Mouse (Mus musculus): Measurements from ENCODE around the gene Hs6st3. TPM values are rescaled to one million over a fixed set of nuclear protein-coding genes. Genes with fewer than 3 reads are reported as not detected.

The Hs6st3 gene
- polyA plus RNA-seq, 1 experiment from 2014 or later = 1.4 TPM

DNA sequence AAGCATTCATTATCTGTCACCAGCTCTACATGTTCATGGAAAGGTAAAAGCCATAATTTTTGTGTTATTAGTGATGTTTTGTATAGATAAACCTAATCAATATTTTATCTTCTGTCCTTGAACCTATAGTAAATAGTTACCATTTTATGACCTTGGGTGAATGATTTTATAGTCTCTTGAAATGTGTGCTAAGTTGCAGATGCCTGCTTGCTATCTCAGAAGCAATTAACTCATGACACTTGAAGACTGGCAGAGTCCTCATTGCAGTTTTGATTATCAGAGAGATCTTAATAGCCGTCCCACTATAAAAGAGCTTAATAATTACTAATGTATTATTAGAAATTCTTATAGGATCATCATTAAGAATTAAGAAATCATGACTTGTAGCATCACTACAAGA is 491.0 kb downstream of the Hs6st3 start:
- ATAC-seq (ENCODE audit: insufficient read depth) = no peak

GRCm38 (mm10) chr14:119633090-119633489 is 494.9 kb downstream of the Hs6st3 start:
- ATAC-seq (ENCODE audit: insufficient read depth) = no peak
- Histone ChIP-seq H3K4me2 (no peak overlapping the region), H3K9me3 (ENCODE audit: low read depth, low read length) (no peaks in the 10 kb centered on the region), H3K4me3 (ENCODE audit: low read depth, low read length) (no peak overlapping the region), H3K4me1 (ENCODE audit: insufficient read depth) (no peaks in the 10 kb centered on the region), H3K27ac (ENCODE audit: low read depth) (no peak overlapping the region), H3K36me3 (ENCODE audit: insufficient read depth) (no peaks in the 10 kb centered on the region), H3K9ac (no peak overlapping the region), H3K27me3 (ENCODE audit: insufficient read depth, low read length) (no peaks in the 10 kb centered on the region)
- DNase-seq = no peak
- 69% methylated on average over 3 of the region's 3 CpGs for WGBS
- no peak for TF ChIP-seq CTCF (IDR thresholded peaks at IDR 0.05; ENCODE audit: low read depth)

More for the DNA sequence above, 491.0 kb downstream of the Hs6st3 start:
- H3K27ac ChIP-seq (ENCODE audit: low read depth) = no peak overlapping the region
- H3K4me3 ChIP-seq (ENCODE audit: low read depth, low read length) = no peak overlapping the region
- no peak for TF ChIP-seq CTCF (IDR thresholded peaks at IDR 0.05; ENCODE audit: low read depth)
- 77% methylated on average over 1 of the region's 1 CpGs for WGBS
- H3K4me2 ChIP-seq = no peak overlapping the region
- no peaks in the 10 kb centered on the region for H3K27me3 ChIP-seq (ENCODE audit: insufficient read depth, low read length)
- no peaks in the 10 kb centered on the region for H3K4me1 ChIP-seq (ENCODE audit: insufficient read depth)
- H3K36me3 ChIP-seq (ENCODE audit: insufficient read depth) = no peaks in the 10 kb centered on the region
- H3K9ac ChIP-seq = no peak overlapping the region
- no peak for DNase-seq
- H3K9me3 ChIP-seq (ENCODE audit: low read depth, low read length) = no peaks in the 10 kb centered on the region

DNA sequence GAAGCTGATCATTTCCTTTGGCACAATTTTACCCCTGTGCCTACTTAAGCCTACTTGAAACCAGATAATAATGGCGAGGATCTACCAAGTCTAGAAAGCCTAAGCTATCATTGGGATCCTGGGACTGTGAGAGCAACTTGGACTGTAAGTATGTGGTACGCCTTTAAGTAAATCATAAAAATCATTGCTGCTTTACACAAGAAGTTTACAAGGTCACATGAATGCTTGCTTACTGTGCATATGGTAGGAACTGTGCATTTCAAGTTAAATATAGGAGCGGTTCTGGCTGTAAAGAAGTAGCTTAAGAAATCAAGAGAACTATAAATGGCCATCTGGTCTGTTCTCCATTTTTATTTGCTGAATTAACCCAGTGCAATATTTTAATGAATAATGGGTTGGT is 495.5 kb downstream of the Hs6st3 start:
- no peak for ATAC-seq (ENCODE audit: insufficient read depth)
- 82% methylated on average over 3 of the region's 3 CpGs for WGBS
- TF ChIP-seq CTCF (IDR thresholded peaks at IDR 0.05; ENCODE audit: low read depth) = no peak

DNA sequence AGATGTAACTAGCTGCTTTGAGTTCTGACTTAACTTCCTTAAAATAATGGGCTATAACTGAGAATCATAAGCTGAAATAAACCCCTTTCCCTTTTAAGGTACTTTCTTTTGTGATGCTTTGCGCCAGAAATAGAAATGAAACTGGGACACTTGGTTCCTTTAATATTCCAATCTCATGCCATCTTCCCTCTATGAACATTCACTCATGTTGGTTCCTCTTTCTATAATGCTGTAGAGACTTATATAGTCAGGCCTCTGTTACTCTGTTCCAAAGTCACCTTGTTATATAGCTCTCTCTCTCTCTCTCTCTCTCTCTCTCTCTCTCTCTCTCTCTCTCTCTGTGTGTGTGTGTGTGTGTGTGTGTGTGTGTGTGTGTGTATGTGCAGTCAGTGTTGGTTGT is 504.7 kb downstream of the Hs6st3 start:
- no peaks in the 10 kb centered on the region for H3K36me3 ChIP-seq (ENCODE audit: insufficient read depth)
- no peak overlapping the region for H3K9ac ChIP-seq
- H3K9me3 ChIP-seq (ENCODE audit: low read depth, low read length) = no peaks in the 10 kb centered on the region; the same call in 1 of the 2 replicates
- H3K27me3 ChIP-seq (ENCODE audit: insufficient read depth, low read length) = no peaks in the 10 kb centered on the region
- 91% methylated on average over 1 of the region's 1 CpGs for WGBS
- ATAC-seq (ENCODE audit: insufficient read depth) (no peak), DNase-seq (no peak)
- H3K4me2 ChIP-seq = no peak overlapping the region
- H3K4me3 ChIP-seq (ENCODE audit: low read depth, low read length) = no peak overlapping the region
- H3K27ac ChIP-seq (ENCODE audit: low read depth) = no peak overlapping the region
- no peaks in the 10 kb centered on the region for H3K4me1 ChIP-seq (ENCODE audit: insufficient read depth)
- TF ChIP-seq CTCF (IDR thresholded peaks at IDR 0.05; ENCODE audit: low read depth) = no peak

More for the DNA sequence above, 495.5 kb downstream of the Hs6st3 start:
- no peaks in the 10 kb centered on the region for H3K36me3 ChIP-seq (ENCODE audit: insufficient read depth)
- no peak for DNase-seq
- no peak overlapping the region for H3K9ac ChIP-seq
- no peak overlapping the region for H3K4me2 ChIP-seq
- no peaks in the 10 kb centered on the region for H3K9me3 ChIP-seq (ENCODE audit: low read depth, low read length)
- H3K27ac ChIP-seq (ENCODE audit: low read depth) = no peak overlapping the region
- no peaks in the 10 kb centered on the region for H3K4me1 ChIP-seq (ENCODE audit: insufficient read depth)
- H3K27me3 ChIP-seq (ENCODE audit: insufficient read depth, low read length) = no peaks in the 10 kb centered on the region
- H3K4me3 ChIP-seq (ENCODE audit: low read depth, low read length) = no peak overlapping the region

DNA sequence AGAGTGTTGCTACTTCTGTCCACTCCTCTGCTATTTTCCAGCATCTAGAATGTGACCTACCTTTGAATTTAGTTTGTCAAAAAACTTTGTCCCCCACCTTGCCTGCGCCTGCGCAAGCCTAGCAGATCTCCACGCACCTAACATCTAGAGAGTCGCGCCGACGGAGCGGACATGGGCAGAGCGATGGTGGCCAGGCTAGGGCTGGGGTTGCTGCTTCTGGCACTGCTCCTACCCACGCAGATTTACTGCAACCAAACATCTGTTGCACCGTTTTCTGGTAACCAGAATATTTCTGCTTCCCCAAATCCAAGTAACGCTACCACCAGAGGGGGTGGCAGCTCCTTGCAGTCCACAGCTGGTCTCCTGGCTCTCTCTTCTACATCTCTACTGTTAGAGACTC is 505.7 kb downstream of the Hs6st3 start:
- Histone ChIP-seq H3K9ac (no peak overlapping the region), H3K4me1 (ENCODE audit: insufficient read depth) (no peaks in the 10 kb centered on the region), H3K36me3 (ENCODE audit: insufficient read depth) (no peaks in the 10 kb centered on the region), H3K4me3 (ENCODE audit: low read depth, low read length) (no peak overlapping the region), H3K9me3 (ENCODE audit: low read depth, low read length) (no peaks in the 10 kb centered on the region; the same call in 1 of the 2 replicates), H3K27ac (ENCODE audit: low read depth) (no peak overlapping the region), H3K4me2 (no peak overlapping the region), H3K27me3 (ENCODE audit: insufficient read depth, low read length) (no peaks in the 10 kb centered on the region)
- no peak for ATAC-seq (ENCODE audit: insufficient read depth)
- 89% methylated on average over 12 of the region's 12 CpGs for WGBS
- DNase-seq = no peak
- TF ChIP-seq CTCF (IDR thresholded peaks at IDR 0.05; ENCODE audit: low read depth) = no peak

DNA sequence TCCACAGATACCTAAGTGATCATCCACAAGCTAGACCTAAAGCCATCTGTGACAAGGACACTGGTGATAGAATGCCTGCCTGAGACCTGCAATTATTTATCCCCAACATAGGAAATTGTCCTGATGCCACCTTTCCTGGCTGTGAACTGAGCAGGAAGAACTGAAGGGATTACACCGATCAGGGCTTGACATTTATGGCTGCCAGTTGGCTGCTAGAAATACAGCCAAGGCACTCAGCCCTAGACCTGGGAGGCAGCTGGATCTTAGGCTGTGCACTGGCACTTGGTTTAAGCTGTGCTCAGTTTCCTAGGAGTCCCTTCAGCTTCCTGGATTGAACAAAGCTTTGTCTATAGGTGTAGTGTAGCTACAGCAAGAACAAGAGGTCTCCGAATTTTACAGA is 518.8 kb downstream of the Hs6st3 start:
- ATAC-seq (ENCODE audit: insufficient read depth) (no peak), DNase-seq (no peak)
- Histone ChIP-seq H3K9me3 (ENCODE audit: low read depth, low read length) (no peaks in the 10 kb centered on the region), H3K4me2 (no peak overlapping the region), H3K9ac (no peak overlapping the region), H3K36me3 (ENCODE audit: insufficient read depth) (no peaks in the 10 kb centered on the region), H3K4me1 (ENCODE audit: insufficient read depth) (no peaks in the 10 kb centered on the region), H3K27ac (ENCODE audit: low read depth) (no peak overlapping the region), H3K27me3 (ENCODE audit: insufficient read depth, low read length) (no peaks in the 10 kb centered on the region), H3K4me3 (ENCODE audit: low read depth, low read length) (no peak overlapping the region)
- WGBS = 89% methylated on average over 2 of the region's 2 CpGs
- no peak for TF ChIP-seq CTCF (IDR thresholded peaks at IDR 0.05; ENCODE audit: low read depth)

DNA sequence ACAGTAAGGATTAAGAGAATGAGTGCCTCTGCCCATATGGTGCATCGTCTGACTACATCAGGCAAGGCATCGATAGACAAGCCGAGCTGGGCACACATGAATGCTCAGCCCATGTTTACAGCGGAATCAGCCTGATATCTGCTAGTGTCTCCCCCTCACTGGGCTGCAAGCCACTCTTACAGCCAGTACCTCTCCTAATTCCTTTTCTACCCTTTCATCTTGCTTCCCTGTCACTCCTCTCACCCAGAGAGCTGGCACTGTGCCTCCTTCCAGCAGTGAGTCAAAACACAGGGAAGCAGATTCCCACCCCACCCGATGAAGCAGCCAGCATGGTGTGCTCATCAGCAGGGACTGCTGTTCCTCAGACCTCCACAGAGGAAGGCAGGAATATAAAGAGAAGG is 527.6 kb downstream of the Hs6st3 start:
- H3K4me3 ChIP-seq (ENCODE audit: low read depth, low read length) = no peak overlapping the region

GRCm38 (mm10) chr14:119667421-119667820 is 529.3 kb downstream of the Hs6st3 start:
- Histone ChIP-seq H3K4me3 (ENCODE audit: low read depth, low read length) (no peak overlapping the region), H3K27me3 (ENCODE audit: insufficient read depth, low read length) (no peaks in the 10 kb centered on the region), H3K9me3 (ENCODE audit: low read depth, low read length) (no peaks in the 10 kb centered on the region), H3K4me2 (no peak overlapping the region), H3K9ac (no peak overlapping the region), H3K27ac (ENCODE audit: low read depth) (no peak overlapping the region), H3K4me1 (ENCODE audit: insufficient read depth) (no peaks in the 10 kb centered on the region), H3K36me3 (ENCODE audit: insufficient read depth) (no peaks in the 10 kb centered on the region)
- ATAC-seq (ENCODE audit: insufficient read depth) = no peak
- 88% methylated on average over 1 of the region's 1 CpGs for WGBS
- DNase-seq = no peak
- TF ChIP-seq CTCF (IDR thresholded peaks at IDR 0.05; ENCODE audit: low read depth) = no peak

More for the DNA sequence above, 527.6 kb downstream of the Hs6st3 start:
- DNase-seq = peak; percentile 17
- H3K9ac ChIP-seq = no peak overlapping the region
- no peaks in the 10 kb centered on the region for H3K9me3 ChIP-seq (ENCODE audit: low read depth, low read length)
- H3K27me3 ChIP-seq (ENCODE audit: insufficient read depth, low read length) = no peaks in the 10 kb centered on the region
- no peaks in the 10 kb centered on the region for H3K4me1 ChIP-seq (ENCODE audit: insufficient read depth)
- H3K36me3 ChIP-seq (ENCODE audit: insufficient read depth) = no peaks in the 10 kb centered on the region
- WGBS = 64% methylated on average over 5 of the region's 5 CpGs
- TF ChIP-seq CTCF (IDR thresholded peaks at IDR 0.05; ENCODE audit: low read depth) = no peak
- H3K27ac ChIP-seq (ENCODE audit: low read depth) = no peak overlapping the region
- ATAC-seq (ENCODE audit: insufficient read depth) = peak; percentile 28; the same call in 1 of the 2 replicates
- H3K4me2 ChIP-seq = no peak overlapping the region

All from lung, embryonic 14.5 days (tissue).